Mouse (Mus musculus) CH12F3 (cell line): ENCODE data around the gene Abhd17b.
"Not testable (repeated sequence)": the region's sequence is repeated elsewhere in the genome, so short reads cannot be mapped to it uniquely, and the experiment has no call there.

Experiments used
- in situ Hi-C: fragments of 300-500 bp; cut with MboI; formaldehyde crosslinking; loops from 2 replicates; pipeline ENCODE4 v1.14.3; 2020; ENCODE audit warnings: low sequenced_read_pairs

The Abhd17b gene

DNA sequence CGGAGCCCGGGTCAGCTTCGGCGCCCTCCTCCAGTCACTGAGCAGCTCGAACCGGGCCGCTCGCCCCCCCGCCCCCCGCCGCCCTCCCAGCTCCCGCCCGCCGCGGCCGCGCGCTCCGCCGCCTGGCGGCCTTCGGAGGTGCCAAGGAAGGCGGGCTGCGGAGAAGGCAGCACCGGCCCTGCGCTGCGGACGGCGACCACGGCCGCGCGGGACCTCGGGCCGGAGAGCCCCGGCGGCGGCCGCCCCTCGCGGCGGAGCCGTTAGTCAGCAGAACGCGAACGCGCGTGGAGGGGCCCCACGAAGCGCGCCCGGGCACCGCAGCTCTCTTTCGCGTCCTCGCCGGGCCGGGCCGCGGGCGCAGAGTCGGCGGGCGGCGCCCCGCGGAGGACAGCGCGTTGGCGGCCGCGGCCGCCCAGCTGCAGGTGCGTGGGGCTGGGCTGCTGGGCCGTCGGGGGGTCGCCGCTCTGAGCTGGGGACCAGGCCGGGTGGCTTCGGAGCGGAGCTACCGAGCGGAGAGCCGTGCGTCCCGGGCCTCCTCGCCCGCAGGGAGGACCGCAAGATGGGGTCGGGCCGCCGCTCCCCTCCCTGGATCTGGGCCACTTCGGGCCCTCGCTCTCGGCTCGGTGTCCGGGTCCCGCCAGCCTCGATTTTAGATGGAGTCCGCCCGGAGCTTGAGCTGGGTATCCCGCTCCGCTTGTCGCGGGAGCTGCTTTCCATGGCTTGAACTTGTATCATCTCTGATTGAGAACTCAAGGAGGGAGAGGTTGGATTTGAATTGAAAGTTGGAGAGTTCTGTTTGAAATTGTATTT is at the start of gene Abhd17b:
TSS of gene Abhd17b (plus strand) at position 14 of the 810 bp plus-strand sequence.
- in situ Hi-C loops, result no loop called here

DNA sequence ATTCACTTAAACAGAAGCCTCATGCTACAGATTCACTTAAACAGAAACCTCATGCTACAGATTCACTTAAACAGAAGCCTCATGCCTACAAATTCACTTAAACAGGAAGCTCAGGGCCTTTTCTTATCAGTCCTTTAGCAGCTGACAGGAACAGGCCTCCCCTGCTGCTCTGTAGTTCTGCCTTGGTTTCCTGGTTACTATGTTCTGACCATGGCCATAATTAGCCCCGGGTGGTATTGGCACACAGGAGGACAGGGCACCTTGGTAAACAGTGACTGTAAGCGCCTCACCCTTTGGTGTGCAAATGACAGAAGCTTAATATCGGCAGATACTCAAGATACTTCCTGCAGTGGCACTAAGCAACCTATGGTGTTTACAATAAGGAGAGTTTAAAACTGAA is 49.1 kb upstream of the Abhd17b start:
- in situ Hi-C loops, result no loop called here

DNA sequence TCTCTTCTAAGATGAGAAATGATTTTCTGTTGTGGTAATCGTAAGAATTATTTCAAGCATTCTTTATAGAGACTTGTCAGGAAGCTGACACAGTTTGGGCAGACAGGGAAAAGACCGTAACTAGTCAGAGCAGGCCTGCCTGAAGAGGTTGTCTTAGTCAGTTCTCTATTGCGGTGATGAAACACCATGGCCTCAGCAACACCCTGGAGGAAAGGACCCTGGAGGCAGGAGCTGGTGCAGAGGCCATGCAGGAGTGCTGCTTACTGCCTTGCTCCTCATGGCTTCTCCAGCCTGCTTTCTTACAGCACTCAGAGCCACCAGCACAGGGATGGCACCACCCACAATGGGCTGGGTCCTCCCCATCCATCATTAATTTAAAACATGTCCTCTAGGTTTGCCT is 47.7 kb upstream of the Abhd17b start:
- in situ Hi-C loops, result no loop called here

DNA sequence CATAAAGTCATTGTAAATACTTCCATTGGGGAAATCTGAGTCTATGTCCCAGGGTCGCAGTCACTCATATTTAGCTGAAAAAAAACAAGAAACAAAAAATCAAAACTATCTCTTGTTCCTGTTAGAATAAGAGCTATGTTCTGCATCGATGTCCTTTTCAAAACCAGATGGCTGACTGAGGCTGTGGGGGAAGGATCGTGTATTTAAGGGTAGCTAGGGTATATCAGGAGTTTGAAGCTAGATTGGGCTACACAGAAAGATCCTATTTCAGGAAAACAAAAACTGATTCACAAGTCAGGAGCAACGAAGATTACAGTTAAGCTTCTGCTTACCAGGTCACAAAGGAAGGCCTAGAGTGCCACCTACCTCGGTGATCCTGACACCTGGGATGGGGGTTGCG is 42.7 kb upstream of the Abhd17b start:
- in situ Hi-C loops, result no loop called here

DNA sequence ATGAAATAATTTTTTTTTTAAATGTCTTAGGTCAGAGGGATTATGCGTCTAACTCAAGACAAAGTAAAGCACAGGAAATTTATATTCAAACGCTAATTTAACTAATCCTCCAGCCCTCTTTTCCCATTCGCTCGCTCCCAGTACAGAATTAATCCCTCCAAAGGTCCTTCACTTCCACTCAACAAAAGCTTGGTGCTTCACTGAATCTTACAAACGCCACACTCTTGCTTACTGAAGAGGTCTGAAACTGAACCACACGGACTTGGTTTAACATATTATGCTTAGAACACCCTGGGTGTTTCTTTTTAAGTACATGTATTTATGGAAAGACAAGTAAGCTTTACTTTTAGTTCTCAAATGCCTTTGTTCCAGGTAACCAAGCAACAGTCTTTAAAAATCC is 41.7 kb upstream of the Abhd17b start:
- in situ Hi-C loops, result no loop called here

DNA sequence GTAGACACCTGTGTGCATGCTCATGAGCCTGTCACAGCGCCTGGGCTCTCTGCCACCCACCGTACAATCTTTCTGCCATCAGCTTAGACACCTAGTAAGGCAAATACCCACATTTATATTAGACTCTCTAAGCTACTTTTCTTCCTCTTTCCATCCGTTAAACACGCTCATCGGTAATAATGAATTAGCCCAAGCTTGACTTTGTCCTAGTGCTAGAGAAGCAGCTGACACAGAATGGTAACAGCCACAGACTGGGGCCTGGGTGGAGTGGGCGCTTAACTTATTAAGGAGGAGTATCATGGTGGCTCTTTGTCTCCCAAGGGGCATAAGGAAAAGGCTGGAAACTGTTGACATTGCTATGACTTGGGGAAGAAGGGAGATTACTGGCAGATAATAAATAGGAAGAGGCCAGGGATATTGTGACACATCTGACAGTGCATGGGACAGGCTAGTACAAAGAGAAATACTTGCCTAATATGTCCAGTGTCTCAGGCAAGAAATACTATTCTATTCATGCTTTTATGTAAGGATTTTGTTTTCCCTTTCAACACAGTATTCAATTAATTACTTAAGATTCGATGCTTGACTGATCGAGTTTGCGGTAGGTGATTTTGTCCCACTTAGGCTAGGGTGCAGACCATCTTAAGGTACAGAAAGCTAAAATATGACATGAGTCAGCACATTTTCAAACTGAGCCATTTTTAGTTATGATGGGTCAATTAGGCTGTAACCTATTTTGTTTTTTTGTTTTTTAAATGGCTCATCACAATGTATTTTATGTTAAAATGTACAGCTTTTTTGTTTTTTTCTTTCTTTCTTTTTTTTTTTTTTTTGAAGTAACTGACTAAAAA is 41.0 kb upstream of the Abhd17b start:
- in situ Hi-C loops, result no loop called here

DNA sequence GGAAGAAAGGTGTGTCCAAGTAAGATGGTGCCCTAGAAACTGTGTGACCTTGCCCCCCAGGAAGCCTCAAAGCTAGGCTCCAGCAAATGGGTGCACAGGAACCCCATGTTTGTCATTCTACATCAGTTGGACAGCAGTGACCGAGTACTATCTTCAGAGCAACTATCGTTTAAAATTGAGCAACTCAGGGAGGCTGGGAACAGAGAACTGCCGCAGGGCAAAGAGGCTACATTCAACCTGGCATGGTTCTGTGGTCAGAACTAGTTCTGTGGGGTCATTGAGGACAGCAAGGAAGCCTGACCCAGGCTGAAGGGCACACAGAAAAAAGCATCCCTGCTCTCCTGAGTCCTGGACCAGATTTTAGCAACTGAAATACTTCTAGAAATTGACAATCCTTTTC is 37.2 kb upstream of the Abhd17b start:
- in situ Hi-C loops, result no loop called here

DNA sequence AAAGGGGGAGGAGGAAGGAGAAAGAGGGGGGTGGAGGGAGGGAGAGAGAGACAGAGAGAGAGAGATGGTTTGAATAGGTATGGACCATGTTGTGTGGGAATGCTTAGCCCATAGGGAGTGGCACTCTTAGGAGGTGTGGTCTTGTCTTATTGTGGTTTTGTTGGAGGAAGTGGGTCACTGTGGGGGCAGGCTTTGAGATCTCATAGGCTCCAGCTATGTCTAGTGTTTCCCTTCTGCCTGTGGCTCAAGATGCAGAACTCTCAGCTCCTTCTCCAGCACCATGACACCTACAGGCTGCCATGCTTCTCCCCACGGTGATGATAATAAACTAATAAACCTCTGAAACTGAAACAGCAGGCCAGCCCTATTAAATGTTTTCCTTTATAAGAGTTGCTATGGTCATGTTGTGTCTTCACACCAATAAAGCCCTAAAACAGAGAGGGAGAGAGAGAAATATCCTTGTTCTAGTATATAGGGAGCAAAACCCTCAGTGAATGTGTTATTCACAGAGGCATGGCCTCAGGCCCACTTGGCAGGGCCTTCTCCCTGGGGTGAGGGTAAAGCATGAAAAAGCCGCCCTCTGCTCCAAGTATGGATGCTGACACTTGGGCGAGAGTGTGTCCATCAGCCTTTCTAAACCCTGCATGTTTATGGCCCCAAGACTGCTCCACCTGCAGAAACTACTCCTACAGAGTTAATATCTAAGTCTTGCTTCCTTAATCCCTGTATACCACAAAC is 29.4 kb upstream of the Abhd17b start:
- in situ Hi-C loops, result no loop called here

DNA sequence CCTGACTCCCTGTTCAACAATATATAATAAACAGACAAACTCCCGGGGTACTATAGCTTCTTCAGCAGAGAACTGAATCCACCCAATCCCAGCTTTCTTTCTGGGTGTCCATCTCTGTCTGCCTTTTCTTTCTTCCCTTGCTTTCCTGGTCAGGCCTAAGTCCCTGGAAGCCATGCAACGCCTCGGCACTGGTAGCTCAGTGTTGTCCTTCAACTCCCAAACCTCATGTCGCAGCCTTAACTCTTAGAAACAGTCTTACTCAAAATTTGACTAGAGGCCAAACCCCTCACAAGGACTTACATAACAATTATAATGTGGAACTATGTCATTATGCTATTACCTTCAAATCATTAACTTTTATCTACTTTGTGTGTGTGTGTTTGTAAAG is 28.8 kb upstream of the Abhd17b start:
- in situ Hi-C loops, result no loop called here

DNA sequence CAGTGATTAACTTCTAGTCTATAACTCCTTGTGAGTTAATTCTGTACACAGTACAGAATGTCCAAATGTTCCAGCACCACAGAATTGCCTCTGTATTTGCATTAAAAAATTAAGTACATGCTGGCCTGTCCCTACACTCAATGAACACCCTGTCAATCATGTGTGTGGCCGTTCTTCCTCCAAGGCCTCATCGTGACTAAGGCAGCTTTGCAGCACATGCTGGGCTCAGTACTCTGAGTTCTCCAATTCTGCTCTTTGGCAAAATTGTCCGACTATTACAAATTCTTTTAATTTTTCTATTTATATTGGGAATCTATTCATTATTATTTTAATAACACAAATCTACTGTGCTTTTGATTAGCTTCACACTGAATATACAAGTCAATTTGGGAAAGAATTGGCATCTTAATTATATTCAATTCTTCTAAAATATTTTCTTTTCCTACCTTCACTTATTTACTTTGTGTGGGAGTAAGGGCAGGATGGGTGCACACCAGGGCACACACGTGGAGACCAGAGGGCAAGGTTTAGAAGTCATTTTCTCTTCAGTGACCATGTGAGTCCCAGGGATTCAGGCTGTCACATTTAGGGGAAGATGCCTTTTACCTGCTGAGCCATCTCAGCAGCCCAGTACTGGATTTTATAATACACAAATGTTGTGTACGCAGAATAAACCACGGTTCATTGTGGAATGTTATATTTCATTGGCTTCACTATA is 26.6 kb upstream of the Abhd17b start:
- in situ Hi-C loops, result no loop called here

DNA sequence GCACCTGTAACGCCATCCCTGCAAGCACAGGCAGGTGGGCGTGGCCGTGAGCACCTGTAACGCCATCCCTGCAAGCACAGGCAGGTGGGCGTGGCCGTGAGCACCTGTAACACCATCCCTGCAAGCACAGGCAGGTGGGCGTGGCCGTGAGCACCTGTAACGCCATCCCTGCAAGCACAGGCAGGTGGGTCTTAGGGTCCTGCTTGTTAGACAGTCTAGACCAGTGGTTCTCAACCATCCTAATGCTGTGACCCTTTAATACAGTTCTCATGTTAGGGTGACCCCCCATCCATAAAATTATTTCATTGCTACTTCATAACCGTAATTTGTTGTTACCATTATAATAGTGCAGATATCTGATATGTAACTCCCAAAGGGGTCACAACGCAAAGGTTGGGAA is 24.5 kb upstream of the Abhd17b start:
- in situ Hi-C loops, result not testable (repeated sequence)

DNA sequence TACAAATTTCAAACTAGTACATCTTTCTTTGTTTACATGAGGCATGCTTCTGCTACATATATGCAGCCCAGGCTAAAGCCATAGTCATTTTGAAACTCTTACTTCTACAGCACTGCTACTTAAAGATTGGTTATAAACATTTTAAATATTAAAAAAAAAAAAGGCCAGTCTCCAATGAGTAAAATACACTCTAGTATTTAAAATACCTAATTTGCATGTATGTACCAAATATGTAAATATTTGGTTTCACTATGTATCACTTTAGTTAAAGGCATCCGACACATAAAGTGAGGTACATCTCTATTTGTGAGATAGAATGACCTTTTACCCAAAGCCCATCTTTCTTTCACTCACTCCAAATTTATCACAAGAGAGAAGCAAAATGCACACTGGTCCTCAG is 24.0 kb upstream of the Abhd17b start:
- in situ Hi-C loops, result no loop called here

DNA sequence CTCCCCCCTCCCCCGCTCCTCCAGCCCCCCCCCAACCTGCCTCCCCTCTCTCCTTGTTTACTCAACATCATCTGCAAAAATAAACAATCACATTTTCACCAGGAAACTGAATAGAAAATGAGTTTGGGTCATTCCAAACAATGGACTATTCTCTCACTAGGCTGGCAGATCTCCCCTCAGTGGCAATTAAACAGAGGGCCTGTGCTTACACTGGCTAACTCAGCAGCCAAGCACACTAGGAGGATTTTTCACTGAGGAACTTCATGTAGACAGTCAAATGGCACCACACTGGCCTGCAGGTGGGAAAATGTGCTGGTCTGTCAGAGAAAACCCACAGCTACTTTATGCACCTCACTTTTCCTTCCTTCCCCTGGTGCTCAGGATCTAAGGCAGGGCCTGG is 23.5 kb upstream of the Abhd17b start:
- in situ Hi-C loops, result no loop called here

DNA sequence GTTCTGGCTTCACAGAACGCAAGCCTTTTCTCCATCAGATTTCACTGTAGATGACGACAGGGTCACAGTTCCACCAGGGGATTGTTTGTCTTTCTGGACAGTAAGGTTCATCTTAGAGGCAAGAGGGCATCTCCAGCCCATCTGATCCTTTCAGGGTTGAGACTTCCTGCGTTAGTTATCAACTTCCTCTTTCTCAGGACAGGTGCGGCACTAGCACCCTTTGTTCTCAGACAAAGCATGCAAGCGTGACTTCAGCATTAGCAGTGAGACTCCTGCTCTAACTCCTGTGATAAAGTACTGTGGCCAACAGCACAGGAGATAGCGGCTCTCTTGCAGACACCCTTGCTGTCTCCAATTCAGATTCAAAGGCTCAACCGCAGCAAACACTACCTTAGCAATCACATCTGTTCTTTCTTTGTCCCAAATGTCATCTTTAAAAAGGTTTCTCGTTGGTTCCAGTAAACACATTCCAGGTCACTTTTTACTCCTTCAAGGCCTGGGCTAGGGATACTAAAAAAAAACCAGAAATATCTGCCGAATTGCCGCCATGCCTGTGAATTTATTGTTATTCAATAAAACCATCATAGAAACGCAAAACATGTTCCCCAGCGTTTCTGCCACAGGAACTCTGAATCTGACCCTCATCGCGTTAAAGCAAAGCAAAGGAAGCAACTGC is 22.2 kb upstream of the Abhd17b start:
- in situ Hi-C loops, result no loop called here

DNA sequence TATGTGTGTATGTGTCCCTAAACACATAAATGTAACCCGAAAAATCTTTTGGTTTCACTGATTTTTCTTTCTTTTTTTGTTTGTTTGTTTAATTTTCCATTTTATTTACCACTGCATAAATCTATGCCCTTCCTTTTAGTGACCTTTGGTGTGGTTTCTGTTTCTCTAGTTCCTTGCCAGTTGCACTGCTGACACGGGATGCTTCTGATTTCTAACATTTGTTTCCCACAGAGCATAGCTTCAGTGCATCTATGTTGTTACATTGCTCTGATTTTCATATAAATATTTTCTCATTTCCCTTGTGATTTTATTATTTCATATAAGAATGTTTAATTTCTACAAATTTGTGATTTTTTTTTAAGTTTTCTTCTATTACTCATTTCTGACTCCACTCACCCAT is 17.6 kb upstream of the Abhd17b start:
- in situ Hi-C loops, result no loop called here

DNA sequence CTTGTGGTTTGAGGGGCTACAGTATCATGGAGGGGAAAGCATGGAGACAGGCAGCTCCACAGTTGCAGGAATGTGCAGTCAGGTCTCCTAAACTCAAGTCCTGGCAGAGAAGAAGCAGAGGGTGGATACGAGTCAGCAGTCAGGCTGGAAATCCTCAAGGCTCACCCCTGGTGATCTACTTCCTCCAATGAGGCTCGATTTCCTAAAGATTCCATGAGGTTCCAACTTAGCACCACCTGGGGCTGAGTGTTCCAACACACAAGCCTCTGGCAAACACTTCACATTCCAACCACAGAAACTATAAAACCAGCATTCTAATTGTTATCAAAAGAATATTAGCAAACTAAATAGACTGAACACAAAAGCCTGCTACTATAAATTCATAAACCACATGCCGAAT is 16.1 kb upstream of the Abhd17b start:
- in situ Hi-C loops, result no loop called here

DNA sequence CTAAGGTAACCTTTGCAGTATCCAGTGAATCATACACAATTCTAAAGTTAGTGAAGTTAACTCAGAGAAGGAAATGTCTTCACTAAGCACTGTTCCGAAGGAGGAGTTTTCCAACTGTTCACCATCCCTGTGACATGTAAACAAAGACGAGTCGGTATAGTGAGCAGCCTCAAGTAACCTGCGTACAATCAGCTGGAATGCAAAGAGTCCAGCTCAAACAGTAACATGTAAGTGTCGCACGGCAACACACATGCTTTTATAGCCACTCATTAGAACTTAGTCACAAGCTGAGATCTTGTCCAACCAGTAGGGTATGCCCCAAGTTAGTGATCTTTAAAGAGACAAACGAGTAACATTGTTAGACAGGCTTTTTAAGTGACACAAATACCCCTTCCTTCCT is 15.3 kb upstream of the Abhd17b start:
- in situ Hi-C loops, result no loop called here

DNA sequence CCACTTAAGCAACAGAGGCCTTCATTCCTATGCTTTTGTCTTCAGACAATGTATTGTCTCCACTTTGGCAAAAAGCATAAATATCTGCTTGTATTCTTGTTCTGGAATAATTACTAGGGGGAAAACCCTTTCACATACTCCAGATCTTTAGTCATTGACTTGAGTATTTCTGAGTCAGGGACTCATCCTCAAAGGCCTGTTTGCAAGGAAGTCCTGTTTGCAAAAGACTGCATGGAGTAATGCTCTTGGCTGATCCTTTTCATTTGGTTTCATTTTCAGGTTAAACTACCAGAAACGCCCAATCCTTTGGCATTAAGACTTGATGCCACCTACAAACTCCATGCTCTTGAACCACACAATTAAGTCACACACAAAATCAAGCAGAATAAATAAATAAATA is 9.1 kb upstream of the Abhd17b start:
- in situ Hi-C loops, result no loop called here

DNA sequence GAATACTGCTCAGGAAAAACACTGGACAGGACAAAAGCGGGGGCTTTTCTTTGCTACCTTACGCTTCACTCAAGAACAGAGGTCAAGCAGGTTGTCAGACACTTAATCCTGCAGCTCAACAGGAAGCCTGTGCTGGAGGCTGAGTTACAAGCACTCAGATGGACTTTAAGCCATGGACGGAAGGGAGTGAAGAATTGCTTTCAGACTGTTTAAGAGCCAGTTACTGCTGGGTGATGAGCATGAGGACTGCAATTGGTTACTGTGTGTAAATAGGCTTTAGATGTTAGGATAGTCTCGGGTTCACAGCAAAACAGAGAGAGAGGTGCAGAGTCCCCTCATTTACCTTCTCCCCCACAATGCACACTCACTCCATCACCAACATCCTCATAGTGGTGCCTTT is 7.7 kb upstream of the Abhd17b start:
- in situ Hi-C loops, result no loop called here

DNA sequence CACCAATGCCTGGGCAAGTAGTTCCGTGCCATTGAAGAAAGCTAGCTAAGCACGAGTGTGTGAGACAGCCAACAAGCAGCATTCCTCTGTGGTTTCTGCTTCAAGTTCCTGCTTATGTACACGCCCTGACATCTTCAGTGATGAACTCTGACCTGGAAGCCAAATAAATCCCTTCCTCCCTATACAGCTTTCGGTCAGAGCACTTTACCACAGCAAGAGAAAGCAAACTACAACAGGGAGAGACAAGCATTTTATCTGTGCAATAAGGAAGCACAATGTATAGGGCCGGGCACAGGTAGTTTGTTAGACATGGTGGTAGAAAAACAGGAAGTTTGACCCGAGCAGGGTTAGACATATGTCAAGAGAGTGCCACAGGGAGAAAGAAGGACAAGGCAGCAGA is 6.8 kb upstream of the Abhd17b start:
- in situ Hi-C loops, result no loop called here
